Mouse (Mus musculus) lung, adult 2 months (tissue): ENCODE data around the gene Crb3. TPM values are rescaled to one million over a fixed set of nuclear protein-coding genes. Genes with fewer than 3 reads are reported as not detected.

Experiments used
- DNase-seq: peaks from one replicate; pipeline ENCODE4 v3.0.0; 2022
- H3K4me1 ChIP-seq: fragments of 200-500 bp; 2 replicates; pipeline ENCODE4 v1.6.1; 2011; ENCODE audit warnings: low read length; ENCODE audit not compliant: control insufficient read depth, insufficient read depth
- H3K4me3 ChIP-seq: fragments of 200-500 bp; replicated peaks from 2 replicates; pipeline ENCODE3; 2011; ENCODE audit warnings: low read depth, mild to moderate bottlenecking, control low read depth, low read length; ENCODE audit errors: extremely low read depth
- CTCF ChIP-seq: fragments of 200-500 bp; IDR thresholded peaks from 2 replicates; pipeline ENCODE4 v1.5.1; 2011; ENCODE audit warnings: mild to moderate bottlenecking, low read length, control low read depth; ENCODE audit not compliant: insufficient read depth
- POLR2A ChIP-seq: fragments of 200-500 bp; IDR thresholded peaks from 2 replicates; pipeline ENCODE4 v1.6.1; 2011; ENCODE audit warnings: low read depth, mild to moderate bottlenecking, control low read depth, low read length, borderline replicate concordance; ENCODE audit errors: extremely low read depth
- WGBS: fragments of 180-500 bp; shearing (Covaris S2); methylation state at CpG from one replicate; pipeline ENCODE4 v1.1.7; 2018; 5-methylcytosine and 5-hydroxymethylcytosine counted together
- polyA plus RNA-seq: library from polyadenylated mRNA; depleted of rRNA; stranded (reverse); fragments of >200 nt; gene quantifications from 2 replicates; pipeline ENCODE4 v1.2.3, GENCODE M21; 2012; rRNA removed

The Crb3 gene
- polyA plus RNA-seq, 1 experiment, result 75.5 TPM

DNA sequence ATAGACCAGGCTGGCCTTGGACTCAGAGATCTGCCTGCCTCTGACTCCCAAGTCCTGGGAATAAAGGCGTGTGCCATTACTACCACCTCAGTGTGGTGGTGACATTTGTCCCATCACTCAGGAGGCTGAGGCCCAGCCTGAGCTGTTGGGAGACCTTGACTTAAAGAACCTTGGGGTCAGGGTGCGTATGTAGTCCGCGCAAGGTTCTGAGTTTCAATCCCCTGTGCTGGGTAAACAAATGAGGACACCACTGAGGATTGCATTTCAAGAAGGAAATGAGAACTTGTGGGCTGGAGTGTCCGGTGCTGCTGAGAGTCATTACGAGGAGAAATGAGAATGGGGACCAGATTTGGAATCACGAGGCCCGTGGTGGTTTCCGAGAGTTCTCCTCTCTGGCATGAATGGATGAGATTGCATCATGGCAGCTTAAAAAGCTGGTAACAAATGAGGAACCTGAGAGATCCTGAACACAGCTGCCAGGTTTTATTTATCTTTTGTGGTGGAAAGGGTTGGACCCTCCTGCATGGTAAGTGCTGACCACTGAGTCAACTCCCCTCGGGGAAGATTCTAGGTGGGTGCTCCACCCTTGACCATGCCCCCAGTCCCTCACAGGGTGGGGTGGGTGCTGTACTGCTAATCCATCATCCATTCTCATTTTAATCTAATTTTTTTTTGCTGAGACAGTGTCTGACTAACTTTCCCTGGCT is 54.0 kb downstream of the Crb3 start:
- 62% methylated on average over 10 of the region's 10 CpGs for WGBS
- DNase-seq, result no peak
- Histone ChIP-seq H3K4me3 (no peak overlapping the region), H3K4me1 (no peaks in the 10 kb centered on the region; the same call in 1 of the 2 replicates)
- no peak for TF ChIP-seq CTCF
- TF ChIP-seq POLR2A, result no peak

Other genes starting within 250 kb of the Crb3 start
- gene Rfx2, start 228.1 kb upstream of the Crb3 start, polyA plus RNA-seq, result 24.1 and 27.2 TPM in 2 replicates
- gene Acsbg2, start 184.7 kb upstream of the Crb3 start, polyA plus RNA-seq, result not detected in 2 replicates
- gene 1700061G19Rik, start 183.6 kb upstream of the Crb3 start, polyA plus RNA-seq, result 0.11 and 0.19 TPM in 2 replicates
- 58.2 and 59.4 TPM in 2 replicates for gene Mllt1, start 123.7 kb upstream of the Crb3 start, polyA plus RNA-seq
- 0.25 and 6.2 TPM in 2 replicates for gene Acer1, start 77.0 kb upstream of the Crb3 start, polyA plus RNA-seq
- gene Clpp, start 68.8 kb upstream of the Crb3 start, polyA plus RNA-seq, result 103 and 108 TPM in 2 replicates
- 24.1 and 26.0 TPM in 2 replicates for gene Alkbh7, start 61.8 kb upstream of the Crb3 start, polyA plus RNA-seq
- gene Pspn, start 59.1 kb upstream of the Crb3 start, polyA plus RNA-seq, result not detected in 2 replicates
- gene Gtf2f1, start 47.8 kb upstream of the Crb3 start, polyA plus RNA-seq, result 22.3 and 23.4 TPM in 2 replicates
- gene Gm17949, start 47.6 kb upstream of the Crb3 start, polyA plus RNA-seq, result 0.13 and 0.16 TPM in 2 replicates
- 75.8 and 80.7 TPM in 2 replicates for gene Khsrp, start 27.6 kb upstream of the Crb3 start, polyA plus RNA-seq
- gene Slc25a41, start 17.5 kb upstream of the Crb3 start, polyA plus RNA-seq, result 0.18 TPM in 1 of 2 replicates, not detected in the other
- gene Slc25a23, start 758 bp downstream of the Crb3 start, polyA plus RNA-seq, result 44.0 and 51.8 TPM in 2 replicates
- gene Dennd1c, start 19.4 kb downstream of the Crb3 start, polyA plus RNA-seq, result 12.1 and 18.1 TPM in 2 replicates
- 34.2 and 37.7 TPM in 2 replicates for gene Tubb4a, start 28.7 kb downstream of the Crb3 start, polyA plus RNA-seq
- gene Tnfsf9, start 46.2 kb downstream of the Crb3 start, polyA plus RNA-seq, result 5.3 and 7.9 TPM in 2 replicates
- gene Cd70, start 90.7 kb downstream of the Crb3 start, polyA plus RNA-seq, result not detected in 2 replicates
- 1.8 and 1.9 TPM in 2 replicates for gene Tnfsf14, start 135.1 kb downstream of the Crb3 start, polyA plus RNA-seq
- gene C3, start 169.0 kb downstream of the Crb3 start, polyA plus RNA-seq, result 254 and 275 TPM in 2 replicates
- 62.1 and 68.2 TPM in 2 replicates for gene Gpr108, start 189.3 kb downstream of the Crb3 start, polyA plus RNA-seq
- 43.0 and 50.7 TPM in 2 replicates for gene Trip10, start 190.3 kb downstream of the Crb3 start, polyA plus RNA-seq
- 8.2 and 12.3 TPM in 2 replicates for gene Vav1, start 220.0 kb downstream of the Crb3 start, polyA plus RNA-seq